Mouse (Mus musculus) heart, embryonic 14.5 days (tissue): ENCODE results near the gene Aen. TPM values are rescaled to one million over a fixed set of nuclear protein-coding genes. Genes with fewer than 3 reads are reported as not detected.
A peak's percentile ranks its signal among the peaks of the same experiment; 100 is the strongest.

Source experiments
- ATAC-seq: fragments of 200-750 bp; cut with Nextera tagmentation; 2 replicates; pipeline ENCODE4 v1.8.0; 2017; ENCODE audit warnings: low read depth, moderate TSS enrichment; ENCODE audit not compliant: insufficient number of reproducible peaks, insufficient read depth, low FRiP score
- H3K27ac ChIP-seq, 2 experiments: fragments of 200-500 bp in 1 of 2; fragments of 300-500 bp in 1 of 2; sonication (generic) in 1 of 2; replicated peaks in 1 of 2; 2 replicates each; pipeline ENCODE4 v1.5.1; 2012 to 2014; ENCODE audit warnings: low read depth in 2 of 2, low read length in 2 of 2, control low read depth in 1 of 2, mild to moderate bottlenecking in 1 of 2, mixed read lengths in 1 of 2; ENCODE audit not compliant: control insufficient read depth in 1 of 2, insufficient read depth in 1 of 2
- H3K27me3 ChIP-seq: fragments of 300-500 bp; sonication (generic); 2 replicates; pipeline ENCODE4 v1.6.1; 2014; ENCODE audit warnings: mild to moderate bottlenecking, low read length, control low read depth; ENCODE audit not compliant: control insufficient read depth, insufficient read depth
- H3K36me3 ChIP-seq: fragments of 300-500 bp; sonication (generic); 2 replicates; pipeline ENCODE4 v1.6.1; 2014; ENCODE audit warnings: mild to moderate bottlenecking, control low read depth, low read length, mixed read lengths; ENCODE audit not compliant: control insufficient read depth, insufficient read depth
- H3K4me1 ChIP-seq, 2 experiments: fragments of 200-500 bp in 1 of 2; fragments of 300-500 bp in 1 of 2; sonication (generic) in 1 of 2; 2 replicates each; pipeline ENCODE4 v1.6.1; 2012 to 2014; ENCODE audit warnings: low read length in 2 of 2, control low read depth in 1 of 2, mixed read lengths in 1 of 2; ENCODE audit not compliant: control insufficient read depth in 2 of 2, insufficient read depth in 2 of 2
- H3K4me2 ChIP-seq: fragments of 300-500 bp; sonication (generic); 2 replicates; pipeline ENCODE4 v1.6.1; 2014; ENCODE audit warnings: mild to moderate bottlenecking, low read length
- H3K4me3 ChIP-seq, 2 experiments: fragments of 200-500 bp in 1 of 2; fragments of 300-500 bp in 1 of 2; sonication (generic) in 1 of 2; 2 replicates each; pipeline ENCODE4 v1.5.1; 2012 to 2014; ENCODE audit warnings: low read length in 2 of 2, mild to moderate bottlenecking in 2 of 2, control low read depth in 1 of 2, low read depth in 1 of 2, moderate library complexity in 1 of 2; ENCODE audit not compliant: control insufficient read depth in 1 of 2, insufficient read depth in 1 of 2
- H3K9ac ChIP-seq: fragments of 300-500 bp; sonication (generic); 2 replicates; pipeline ENCODE4 v1.6.1; 2014; ENCODE audit warnings: mild to moderate bottlenecking, low read length
- H3K9me3 ChIP-seq: fragments of 300-500 bp; sonication (generic); 2 replicates; pipeline ENCODE4 v1.6.1; 2016; ENCODE audit warnings: low read length, control low read depth; ENCODE audit not compliant: control insufficient read depth
- WGBS: fragments of 180-500 bp; shearing (Covaris S2); extraction: QIAGEN DNeasy Blood & Tissue Kit; methylation state at CpG from one replicate; pipeline ENCODE4 v1.1.7; 2014; 5-methylcytosine and 5-hydroxymethylcytosine counted together
- polyA plus RNA-seq: library from polyadenylated mRNA; unstranded; fragments of >200 nt; fragmentation: Nextera tagmentation; extraction: Ambion mirVana; gene quantifications from 2 replicates; pipeline ENCODE4 v1.2.1, GENCODE M21; 2014

Aen gene
- 25.3 and 27.8 TPM in 2 replicates for polyA plus RNA-seq

DNA sequence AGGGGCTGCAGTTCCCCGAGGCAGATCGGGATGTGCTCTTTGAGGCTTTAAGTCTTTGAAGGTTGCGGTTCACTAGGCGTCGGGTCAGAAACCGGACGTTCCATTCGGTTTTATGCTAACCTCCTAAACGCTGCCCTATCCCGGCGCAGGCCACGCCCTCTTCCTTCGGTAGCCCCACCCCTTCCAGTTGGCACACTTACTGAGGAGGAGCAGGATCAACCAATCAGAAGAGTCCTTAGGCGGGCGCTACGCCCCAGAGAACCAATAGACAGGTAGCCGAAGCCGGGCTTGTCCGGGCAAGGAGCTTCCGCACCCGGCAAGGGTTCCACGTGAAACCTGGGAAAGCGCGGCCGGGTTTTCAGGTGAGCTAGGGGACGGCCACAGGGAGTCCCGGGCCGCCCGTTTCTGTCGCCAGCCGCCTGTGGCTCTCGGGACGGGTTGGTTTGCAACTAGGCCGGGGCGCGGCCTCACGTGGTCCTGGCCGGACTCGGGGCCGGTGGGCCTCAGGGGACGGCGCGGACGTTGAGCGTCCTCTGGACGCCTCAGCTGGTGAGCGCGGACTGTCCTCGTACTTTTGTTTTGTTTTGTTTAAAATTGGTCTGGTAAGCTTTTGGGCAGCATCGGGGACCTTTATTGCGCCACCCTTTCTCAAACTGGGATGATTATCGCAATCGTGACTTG is at the start of gene Aen:
Aen (plus strand) TSS at position 202 of the 681 bp plus-strand sequence.
- Histone ChIP-seq H3K27me3 (no peaks in the 10 kb centered on the region), H3K27ac (peak within 1 kb of the TSS; percentile 53 to 73; a peak in 2 of 4 replicates), H3K9me3 (no peaks in the 10 kb centered on the region), H3K4me1 (peaks cover 5 to 14% of the 10 kb centered on the region in 2 experiments), H3K4me3 (peak within 1 kb of the TSS; percentile 78 to 99), H3K4me2 (peak within 1 kb of the TSS; percentile 76), H3K36me3 (no peaks in the 10 kb centered on the region), H3K9ac (peak within 1 kb of the TSS; percentile 81)
- ATAC-seq: peak; percentile 99
- WGBS: under 1% methylated on average over 53 of the region's 53 CpGs

GRCm38 (mm10) chr7:78846066-78846716 is 49.5 kb upstream of the Aen start:
- Histone ChIP-seq H3K27ac (peak overlapping the region in 1 of 2 experiments; percentile 69; a peak in 3 of 4 replicates), H3K4me2 (peak overlapping the region; percentile 68), H3K4me3 (peak overlapping the region; percentile 78 to 92), H3K4me1 (peaks cover 4 to 9% of the 10 kb centered on the region in 2 experiments; a peak in 3 of 4 replicates), H3K36me3 (peaks cover 24% of the 10 kb centered on the region), H3K27me3 (no peaks in the 10 kb centered on the region), H3K9me3 (no peaks in the 10 kb centered on the region), H3K9ac (peak overlapping the region; percentile 92)
- 40% methylated on average over 12 of the region's 12 CpGs for WGBS
- no peak for ATAC-seq

DNA sequence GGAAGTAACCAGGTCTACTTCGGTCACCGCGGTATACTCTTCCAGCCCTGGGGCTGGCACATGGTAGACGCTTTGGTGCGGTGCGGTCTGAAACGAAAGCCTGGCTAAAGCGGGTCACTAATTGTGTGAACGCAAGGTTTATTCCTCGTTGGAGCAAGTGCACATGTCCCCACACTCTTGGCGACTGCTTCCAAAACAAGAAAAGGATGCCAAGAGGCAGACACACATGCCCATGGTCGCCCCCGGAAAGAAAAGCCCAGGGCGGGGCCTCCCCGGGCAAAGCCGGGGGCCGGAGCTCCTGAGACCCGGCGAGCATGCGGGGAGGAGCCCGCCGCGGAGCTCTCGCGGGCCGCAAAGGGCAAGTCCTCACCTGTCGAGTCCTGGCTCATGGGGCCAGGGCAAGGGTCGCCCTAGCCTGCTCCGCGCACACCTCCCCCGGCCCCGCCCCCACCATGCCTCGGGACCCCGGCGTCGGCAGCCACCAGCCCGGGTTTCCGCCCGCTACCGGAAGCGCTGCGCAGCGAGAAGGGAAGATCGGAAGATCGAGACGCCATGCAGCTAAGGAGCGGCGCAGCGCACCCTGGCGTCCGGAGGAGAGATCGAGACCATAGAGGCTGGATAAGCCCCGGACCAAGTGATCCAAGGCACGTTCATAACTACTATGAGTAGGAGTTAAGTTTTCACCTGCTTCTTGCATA is 48.8 kb upstream of the Aen start, which contains the start of gene Det1:
Det1 (minus strand) TSS at position 527 of the 698 bp plus-strand sequence.
- no peaks in the 10 kb centered on the region for H3K9me3 ChIP-seq
- ATAC-seq: peak; percentile 80
- H3K4me1 ChIP-seq: peaks cover 4 to 9% of the 10 kb centered on the region in 2 experiments; a peak in 3 of 4 replicates
- under 1% methylated on average over 52 of the region's 54 CpGs for WGBS
- peaks cover 22% of the 10 kb centered on the region for H3K36me3 ChIP-seq
- H3K4me2 ChIP-seq: peak within 1 kb of the TSS; percentile 68
- peak within 1 kb of the TSS; percentile 31 to 69; a peak in 3 of 4 replicates for H3K27ac ChIP-seq
- no peaks in the 10 kb centered on the region for H3K27me3 ChIP-seq
- peak within 1 kb of the TSS; percentile 78 to 92 for H3K4me3 ChIP-seq
- peak within 1 kb of the TSS; percentile 92 for H3K9ac ChIP-seq

GRCm38 (mm10) chr7:78854051-78854450 is 41.6 kb upstream of the Aen start:
- Histone ChIP-seq H3K4me1 (no peaks in the 10 kb centered on the region), H3K4me2 (no peak overlapping the region), H3K27me3 (peaks cover 4% of the 10 kb centered on the region; the same call in 1 of the 2 replicates), H3K4me3 (no peak overlapping the region), H3K36me3 (no peaks in the 10 kb centered on the region), H3K9me3 (no peaks in the 10 kb centered on the region), H3K9ac (no peak overlapping the region), H3K27ac (no peak overlapping the region)
- WGBS: 57% methylated on average over 4 of the region's 4 CpGs
- no peak for ATAC-seq

- no peak overlapping the region for H3K27ac ChIP-seq
- 55% methylated on average over 5 of the region's 5 CpGs for WGBS
Measured at GRCm38 (mm10) chr7:78855044-78855655, 40.5 kb upstream of the Aen start.

DNA sequence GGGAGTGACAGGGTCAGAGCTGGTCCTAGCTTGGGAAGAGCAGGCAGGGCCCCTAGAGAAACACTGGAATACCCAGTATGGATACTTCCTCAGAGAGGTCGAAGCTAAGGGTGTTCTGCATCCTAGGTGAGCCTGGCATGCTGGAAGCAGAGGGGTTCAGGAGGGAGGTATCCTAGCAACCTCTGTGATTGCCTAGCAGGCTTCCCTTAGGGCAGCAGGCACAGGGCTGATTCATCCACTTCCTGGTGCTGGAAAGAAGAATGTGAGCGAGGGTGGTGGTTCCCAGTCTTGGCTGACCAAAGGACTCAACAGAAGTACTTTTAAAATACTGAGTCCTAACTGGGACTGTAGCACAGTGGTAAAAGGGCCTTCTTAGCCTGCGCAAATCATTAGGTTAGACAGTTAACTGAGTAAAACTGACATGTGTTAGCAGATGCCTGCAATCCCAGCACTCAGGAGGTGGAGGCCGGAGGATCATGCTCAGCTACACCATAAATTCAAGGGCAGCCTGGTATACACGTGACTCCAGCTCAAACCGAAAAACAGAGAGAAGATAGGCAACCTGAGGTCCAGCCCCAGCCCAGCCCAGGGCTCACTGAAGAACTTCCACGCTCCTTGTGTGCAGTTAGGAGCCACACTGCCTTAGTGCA is 31.7 kb upstream of the Aen start:
- H3K27ac ChIP-seq: no peak overlapping the region
- 56% methylated on average over 7 of the region's 7 CpGs for WGBS
- ATAC-seq: no peak
- H3K9ac ChIP-seq: no peak overlapping the region
- no peaks in the 10 kb centered on the region; the same call in 1 of the 2 replicates for H3K27me3 ChIP-seq
- no peaks in the 10 kb centered on the region for H3K9me3 ChIP-seq
- no peak overlapping the region for H3K4me3 ChIP-seq
- no peak overlapping the region for H3K4me2 ChIP-seq
- H3K4me1 ChIP-seq: peaks cover 0 to 5% of the 10 kb centered on the region in 2 experiments; a peak in 1 of 4 replicates
- H3K36me3 ChIP-seq: no peaks in the 10 kb centered on the region

More at GRCm38 (mm10) chr7:78855044-78855655, 40.5 kb upstream of the Aen start:
- Histone ChIP-seq H3K9me3 (no peaks in the 10 kb centered on the region), H3K9ac (no peak overlapping the region), H3K4me3 (no peak overlapping the region), H3K4me1 (no peaks in the 10 kb centered on the region), H3K36me3 (no peaks in the 10 kb centered on the region), H3K27me3 (peaks cover 4% of the 10 kb centered on the region; the same call in 1 of the 2 replicates), H3K4me2 (no peak overlapping the region)
- ATAC-seq: no peak
